Mouse (Mus musculus) cerebral cortex, adult 2 months (tissue): ENCODE results near the gene BC107364.

Experiments
- WGBS: fragments of 180-500 bp; shearing (Covaris S2); methylation state at CpG from one replicate; pipeline ENCODE4 v1.1.7; 2018; 5-methylcytosine and 5-hydroxymethylcytosine counted together

Gene BC107364

GRCm38 (mm10) chr3:96452262-96452661 is at the start of gene BC107364:
Gene BC107364, minus strand, starts transcription at chr3:96452306.
- no CpG with 5 or more reads among the region's 48 CpGs for WGBS

DNA sequence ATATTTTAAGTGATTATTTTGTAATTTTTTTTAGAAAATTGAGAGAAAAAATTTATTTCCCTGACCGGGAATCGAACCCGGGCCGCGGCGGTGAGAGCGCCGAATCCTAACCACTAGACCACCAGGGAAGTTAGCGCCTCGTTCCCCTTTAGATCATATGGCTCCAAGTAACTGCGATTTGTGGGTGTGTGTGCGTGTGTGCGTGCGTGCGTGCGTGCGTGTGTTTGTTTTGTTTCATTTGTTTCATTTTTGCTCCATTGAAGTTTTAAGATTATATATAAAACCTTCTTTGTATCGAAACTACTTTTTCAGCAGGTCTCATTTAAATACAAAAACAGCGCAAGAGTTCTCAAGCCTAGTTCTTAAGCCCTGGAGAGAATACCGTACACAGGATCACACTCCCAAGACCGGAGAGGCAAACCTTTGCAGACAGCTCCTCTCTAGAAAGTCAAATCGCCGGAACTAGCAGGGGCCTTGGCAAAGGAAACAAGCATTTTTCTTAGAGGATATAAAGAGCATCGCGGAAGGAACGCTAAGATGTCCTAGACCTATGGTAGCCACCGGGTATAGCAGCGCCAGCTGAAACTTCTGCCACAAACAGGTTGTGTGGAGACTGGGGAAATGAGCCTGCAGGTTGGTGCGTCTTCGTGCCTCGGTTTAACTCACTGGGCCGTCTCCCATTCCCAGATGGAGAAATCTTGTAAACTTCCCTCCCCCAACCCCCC is 49.4 kb upstream of the BC107364 start:
- under 1% methylated on average over 32 of the region's 32 CpGs for WGBS

DNA sequence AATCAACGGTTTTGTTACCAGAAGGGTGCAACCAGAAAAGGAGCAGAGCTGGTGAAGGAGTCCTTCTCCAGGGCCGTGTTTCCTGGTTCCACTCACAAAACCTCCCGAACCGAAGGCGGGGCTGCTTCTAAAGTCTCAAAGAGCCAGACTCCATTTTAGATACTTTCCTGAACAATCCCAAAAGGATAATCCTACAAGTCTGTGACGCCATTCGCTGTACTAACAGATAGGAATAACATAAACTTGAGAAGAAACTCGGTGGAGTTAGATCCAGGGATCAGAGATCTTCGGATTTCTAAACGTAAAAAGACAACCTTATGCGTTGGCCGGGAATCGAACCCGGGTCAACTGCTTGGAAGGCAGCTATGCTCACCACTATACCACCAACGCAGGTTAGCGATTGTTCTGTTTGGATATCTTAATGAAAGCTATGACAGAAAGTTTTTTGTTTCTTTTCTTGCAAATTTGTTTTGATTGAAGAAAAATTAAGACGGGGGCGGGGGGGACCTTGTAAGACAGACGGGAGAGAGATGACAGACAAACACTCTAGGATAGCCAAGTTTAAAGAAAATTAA is 48.7 kb upstream of the BC107364 start:
- under 1% methylated on average over 19 of the region's 19 CpGs for WGBS

- under 1% methylated on average over 17 of the region's 17 CpGs for WGBS
These were observed 48.1 kb upstream of the BC107364 start for GRCm38 (mm10) chr3:96500289-96500621.

GRCm38 (mm10) chr3:96499481-96500288 is 47.6 kb upstream of the BC107364 start:
- WGBS = under 1% methylated on average over 36 of the region's 36 CpGs

GRCm38 (mm10) chr3:96498476-96499245 is 46.6 kb upstream of the BC107364 start:
- 83% methylated on average over 4 of the region's 4 CpGs for WGBS

- under 1% methylated on average over 19 of the region's 19 CpGs for WGBS
These were observed 45.4 kb upstream of the BC107364 start for GRCm38 (mm10) chr3:96497451-96498028.

DNA sequence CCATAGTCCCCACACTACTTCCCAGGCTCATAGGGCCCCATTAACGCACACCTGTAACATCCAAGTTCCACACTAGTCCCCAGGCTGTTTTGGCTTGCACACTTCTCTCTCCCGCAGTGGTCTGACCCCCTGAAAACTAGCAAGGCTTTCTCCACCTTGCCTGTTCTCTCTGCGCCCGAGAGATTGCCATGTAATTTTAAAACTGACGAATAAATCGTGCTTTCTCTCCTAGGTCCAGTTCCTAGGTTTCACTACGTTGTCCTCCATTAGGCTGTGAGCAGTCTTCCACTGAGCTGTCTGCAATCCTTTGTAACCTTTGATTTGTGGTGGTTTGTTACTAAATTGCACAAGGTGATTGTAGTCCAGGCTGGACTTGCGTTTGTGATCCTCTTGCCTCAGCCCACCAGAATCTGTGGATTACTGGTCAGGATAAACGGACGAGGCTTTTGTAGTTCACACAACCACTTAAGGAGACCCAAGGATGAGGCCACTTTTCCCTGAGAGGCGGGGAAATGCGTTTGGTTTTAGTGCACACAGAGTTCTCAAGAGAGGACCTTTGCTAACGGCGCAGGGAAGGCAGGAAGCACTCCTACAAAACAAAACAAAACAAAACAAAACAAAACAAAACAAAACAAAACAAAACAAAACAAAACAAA is 44.6 kb upstream of the BC107364 start:
- WGBS = 42% methylated on average over 14 of the region's 14 CpGs

- WGBS = 68% methylated on average over 7 of the region's 7 CpGs
These were observed 44.1 kb upstream of the BC107364 start for GRCm38 (mm10) chr3:96496216-96496615.

DNA sequence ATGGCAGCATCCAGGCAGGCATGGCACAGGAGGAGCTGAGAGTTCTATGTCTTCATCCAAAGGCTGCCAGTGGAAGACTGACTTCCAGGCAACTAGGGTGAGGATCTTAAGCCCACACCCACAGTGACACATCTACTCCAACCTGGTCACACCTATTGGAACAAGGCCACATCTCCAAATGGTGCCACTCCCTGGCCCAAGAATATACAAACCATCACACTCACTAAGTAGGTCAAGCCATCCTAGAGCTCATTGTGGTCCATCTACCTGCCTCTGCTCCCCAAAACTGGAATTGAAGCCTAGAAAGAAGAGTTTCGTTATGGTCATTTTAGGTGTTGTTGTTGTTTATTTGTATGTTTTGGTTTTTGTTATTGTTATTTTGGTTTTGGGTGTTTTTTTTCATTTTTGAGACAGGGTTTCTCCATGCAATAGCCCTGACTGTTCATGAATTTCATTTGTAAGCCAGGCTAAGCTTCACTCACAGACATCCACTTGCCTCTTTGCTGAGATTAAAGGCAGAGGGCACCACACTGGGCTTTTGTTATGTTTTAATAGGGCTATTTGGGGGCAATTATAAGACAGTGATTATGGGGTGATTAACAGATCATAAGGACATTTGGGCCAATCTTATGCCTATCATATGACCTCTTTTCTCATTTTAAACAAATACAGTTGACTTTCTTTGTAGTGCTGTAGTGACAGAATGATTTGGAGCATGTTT is 43.5 kb upstream of the BC107364 start:
- 100% methylated on average over 1 of the region's 1 CpGs for WGBS

DNA sequence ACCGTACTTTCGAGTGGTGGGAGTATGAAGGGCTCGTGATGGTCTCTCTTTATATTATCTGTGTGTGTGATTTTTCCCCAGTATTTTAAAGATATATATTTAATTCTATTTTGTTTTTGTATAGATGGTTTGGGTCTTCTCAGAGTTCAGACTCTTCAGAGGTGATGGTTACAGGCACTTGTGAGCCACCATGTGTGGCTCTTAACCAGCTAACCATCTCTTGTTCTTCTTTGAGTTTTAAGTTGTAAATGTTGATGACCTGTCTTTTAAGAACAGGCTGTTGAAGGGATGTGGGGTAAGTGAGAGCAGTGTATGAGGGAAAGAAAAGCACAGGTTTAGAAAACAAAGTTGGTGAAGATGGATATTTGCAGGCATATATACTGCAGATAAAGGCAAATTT is 42.8 kb upstream of the BC107364 start:
- 96% methylated on average over 3 of the region's 3 CpGs for WGBS

DNA sequence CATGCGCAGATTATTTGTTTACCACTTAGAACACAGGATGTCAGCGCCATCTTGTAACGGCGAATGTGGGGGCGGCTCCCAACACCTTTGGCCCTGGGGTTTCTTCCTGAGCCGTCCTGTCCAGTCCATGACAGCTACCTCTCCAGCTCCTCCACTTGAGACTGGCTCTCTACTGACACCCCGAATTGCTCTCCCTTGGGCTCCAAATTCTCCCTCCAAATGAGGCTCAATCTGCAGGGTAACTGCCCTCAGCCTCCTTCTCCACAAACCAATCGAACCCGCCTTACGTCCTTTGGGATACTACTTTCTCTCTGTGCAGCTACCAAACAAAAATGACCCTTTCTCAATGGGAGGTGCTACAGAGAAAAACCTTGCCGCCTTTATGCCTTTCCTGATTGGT is 42.4 kb upstream of the BC107364 start:
- 97% methylated on average over 6 of the region's 11 CpGs for WGBS

GRCm38 (mm10) chr3:96489636-96490035 is 37.5 kb upstream of the BC107364 start:
- 42% methylated on average over 7 of the region's 8 CpGs for WGBS

DNA sequence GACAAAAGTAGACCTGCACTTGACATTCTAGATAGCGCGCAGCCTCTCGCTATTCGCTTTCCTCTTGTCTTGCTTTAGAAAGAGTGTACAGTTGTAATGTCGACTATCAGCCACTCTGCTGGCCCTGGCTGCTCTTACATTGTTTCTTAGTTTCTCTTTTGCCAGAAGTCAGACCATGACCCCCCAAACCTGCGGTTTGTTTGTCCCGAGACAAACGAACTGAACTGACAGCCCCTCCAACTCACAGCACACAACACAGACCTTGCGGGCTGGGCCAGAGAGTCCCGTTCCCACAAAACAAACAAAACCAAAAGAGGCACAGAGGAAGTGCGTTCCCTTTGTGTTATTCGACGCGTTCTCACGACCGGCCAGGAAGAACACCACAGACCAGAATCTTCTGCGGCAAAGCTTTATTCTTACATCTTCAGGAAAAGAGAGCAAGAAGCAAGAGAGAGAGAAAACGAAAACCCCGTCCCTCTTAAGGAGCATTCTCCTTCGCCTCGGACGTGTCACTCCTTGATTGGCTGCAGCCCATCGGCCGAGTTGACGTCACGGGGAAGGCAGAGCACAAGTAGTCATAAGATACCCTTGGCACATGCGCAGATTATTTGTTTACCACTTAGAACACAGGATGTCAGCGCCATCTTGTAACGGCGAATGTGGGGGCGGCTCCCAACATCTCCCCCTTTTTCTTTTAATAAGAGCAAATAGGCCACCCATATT is 37.0 kb upstream of the BC107364 start:
- under 1% methylated on average over 9 of the region's 31 CpGs for WGBS

DNA sequence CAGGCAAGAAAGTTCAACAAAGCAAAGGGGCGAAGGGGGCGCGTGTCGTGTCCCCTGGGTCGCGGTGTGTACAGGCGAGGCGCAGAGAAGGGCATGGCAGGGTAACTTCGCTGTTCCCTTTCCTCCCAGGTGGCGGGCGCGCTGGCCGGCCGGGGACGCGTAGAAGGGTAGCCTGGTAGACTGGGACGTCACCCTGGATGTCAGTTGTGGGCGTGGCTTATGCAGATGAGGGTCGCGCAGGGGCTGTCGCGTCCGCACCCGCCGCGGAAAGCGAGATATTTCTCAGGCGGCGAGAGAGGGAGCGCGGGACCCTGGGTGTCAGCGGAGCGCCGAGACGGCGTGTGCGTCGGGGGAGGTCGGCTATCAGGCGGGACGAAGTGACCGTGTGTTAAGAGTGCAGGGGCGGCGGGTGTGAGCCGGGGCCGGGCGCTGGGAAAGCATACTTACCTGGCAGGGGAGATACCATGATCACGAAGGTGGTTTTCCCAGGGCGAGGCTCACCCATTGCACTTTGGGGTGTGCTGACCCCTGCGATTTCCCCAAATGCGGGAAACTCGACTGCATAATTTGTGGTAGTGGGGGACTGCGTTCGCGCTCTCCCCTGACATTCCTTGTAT is 36.3 kb upstream of the BC107364 start:
- WGBS = 0% methylated on average over 5 of the region's 55 CpGs

DNA sequence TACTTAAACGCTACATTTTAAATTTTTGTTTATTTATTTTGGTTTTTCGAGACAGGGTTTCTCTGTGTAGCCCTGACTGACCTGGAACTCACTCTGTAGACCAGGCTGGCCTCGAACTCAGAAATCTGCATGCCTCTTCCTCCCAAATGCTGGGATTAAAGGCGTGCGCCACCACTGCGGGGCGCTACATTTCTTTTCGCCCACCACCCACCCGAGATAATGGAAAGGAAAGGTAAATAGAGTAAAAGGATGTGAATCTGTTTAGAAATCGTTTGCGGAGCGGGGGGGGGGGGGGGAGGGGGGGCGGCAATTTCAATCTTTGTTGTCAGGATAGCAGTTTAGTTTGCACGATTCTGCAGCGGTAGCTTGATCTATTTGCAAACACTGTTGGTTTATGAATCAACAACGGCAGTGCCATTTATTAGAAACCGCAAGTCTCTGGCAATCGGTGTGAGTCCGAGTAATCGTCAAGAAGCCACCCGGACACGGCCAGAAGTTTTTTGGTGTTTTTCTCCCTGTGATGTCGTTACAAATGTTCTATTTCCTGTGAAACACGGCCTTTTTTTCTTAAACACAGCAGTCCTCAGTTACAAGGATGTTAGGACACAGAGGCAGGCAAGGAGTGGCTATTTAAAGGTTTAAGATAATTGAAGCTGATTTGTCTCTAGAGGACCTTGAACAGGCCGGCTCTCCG is 35.6 kb upstream of the BC107364 start:
- WGBS = 6% methylated on average over 26 of the region's 26 CpGs

GRCm38 (mm10) chr3:96486828-96487559 is 34.9 kb upstream of the BC107364 start:
- WGBS = 6% methylated on average over 9 of the region's 38 CpGs
